Mouse (Mus musculus) midbrain, embryonic 14.5 days (tissue): ENCODE data around the gene Slc38a5. TPM values are rescaled to one million over a fixed set of nuclear protein-coding genes. Genes with fewer than 3 reads are reported as not detected.
"Not testable (repeated sequence)": the region's sequence is repeated elsewhere in the genome, so short reads cannot be mapped to it uniquely, and the experiment has no call there.

ENCODE experiments used
- ATAC-seq: fragments of 200-750 bp; cut with Nextera tagmentation; 2 replicates; pipeline ENCODE4 v1.8.0; 2017; ENCODE audit warnings: moderate number of reproducible peaks, moderate library complexity; ENCODE audit not compliant: low FRiP score, low TSS enrichment
- DNase-seq: peaks from one replicate; pipeline ENCODE4 v3.0.0-alpha.2; 2015
- H3K27ac ChIP-seq: fragments of 300-500 bp; sonication (generic); replicated peaks from 2 replicates; pipeline ENCODE4 v1.5.1; 2014; ENCODE audit warnings: mild to moderate bottlenecking, low read depth, low read length, moderate library complexity
- H3K27me3 ChIP-seq: fragments of 300-500 bp; sonication (generic); 2 replicates; pipeline ENCODE4 v1.6.1; 2014; ENCODE audit warnings: low read length, control low read depth, mixed read lengths; ENCODE audit not compliant: control insufficient read depth, insufficient read depth
- H3K36me3 ChIP-seq: fragments of 300-500 bp; sonication (generic); 2 replicates; pipeline ENCODE4 v1.6.1; 2014; ENCODE audit warnings: low read length, control low read depth; ENCODE audit not compliant: control insufficient read depth, insufficient read depth
- H3K4me1 ChIP-seq: fragments of 300-500 bp; sonication (generic); 2 replicates; pipeline ENCODE4 v1.6.1; 2014; ENCODE audit warnings: mild to moderate bottlenecking, antibody characterized with exemption, low read length, control low read depth; ENCODE audit not compliant: control insufficient read depth, insufficient read depth
- H3K4me2 ChIP-seq: fragments of 300-500 bp; sonication (generic); 2 replicates; pipeline ENCODE4 v1.6.1; 2014; ENCODE audit warnings: mild to moderate bottlenecking, low read length, moderate library complexity
- H3K4me3 ChIP-seq: fragments of 300-500 bp; sonication (generic); replicated peaks from 2 replicates; pipeline ENCODE4 v1.5.1; 2014; ENCODE audit warnings: low read depth, low read length
- H3K9ac ChIP-seq: fragments of 300-500 bp; sonication (generic); replicated peaks from 2 replicates; pipeline ENCODE4 v1.6.1; 2014; ENCODE audit warnings: mild to moderate bottlenecking, low read length, moderate library complexity
- H3K9me3 ChIP-seq: fragments of 300-500 bp; sonication (generic); 2 replicates; pipeline ENCODE4 v1.6.1; 2016; ENCODE audit warnings: low read length, control low read depth, mixed read lengths; ENCODE audit not compliant: control insufficient read depth
- WGBS: fragments of 180-500 bp; shearing (Covaris S2); extraction: QIAGEN DNeasy Blood & Tissue Kit; methylation state at CpG from one replicate; pipeline ENCODE4 v1.1.7; 2014; 5-methylcytosine and 5-hydroxymethylcytosine counted together
- polyA plus RNA-seq: library from polyadenylated mRNA; unstranded; fragments of >200 nt; fragmentation: Nextera tagmentation; extraction: Ambion mirVana; gene quantifications from 2 replicates; pipeline ENCODE4 v1.2.1, GENCODE M21; 2014

Gene Slc38a5
- polyA plus RNA-seq, 1 experiment from 2014 or later = 44.3 TPM

GRCm38 (mm10) chrX:8264222-8264621 is 6.7 kb upstream of the Slc38a5 start:
- ATAC-seq = no peak
- WGBS = 83% methylated on average over 3 of the region's 3 CpGs

GRCm38 (mm10) chrX:8272000-8272399 is 1.1 kb downstream of the Slc38a5 start:
- Histone ChIP-seq H3K9me3 (no peaks in the 10 kb centered on the region), H3K4me1 (no peaks in the 10 kb centered on the region), H3K4me2 (peak overlapping the region; percentile 21), H3K27me3 (no peaks in the 10 kb centered on the region), H3K4me3 (no peak overlapping the region), H3K36me3 (no peaks in the 10 kb centered on the region), H3K27ac (no peak overlapping the region), H3K9ac (no peak overlapping the region)
- no peak for ATAC-seq
- 36% methylated on average over 10 of the region's 10 CpGs for WGBS
- no peak for DNase-seq

More at GRCm38 (mm10) chrX:8264222-8264621, 6.7 kb upstream of the Slc38a5 start:
- Histone ChIP-seq H3K4me1 (no peaks in the 10 kb centered on the region), H3K9me3 (no peaks in the 10 kb centered on the region), H3K4me3 (no peak overlapping the region), H3K9ac (no peak overlapping the region), H3K27me3 (no peaks in the 10 kb centered on the region), H3K36me3 (no peaks in the 10 kb centered on the region), H3K4me2 (no peak overlapping the region), H3K27ac (no peak overlapping the region)
- no peak for DNase-seq

- Histone ChIP-seq H3K9ac (no peak overlapping the region), H3K27ac (no peak overlapping the region), H3K9me3 (no peaks in the 10 kb centered on the region; the same call in 1 of the 2 replicates), H3K4me2 (no peak overlapping the region), H3K4me3 (no peak overlapping the region), H3K36me3 (no peaks in the 10 kb centered on the region), H3K27me3 (no peaks in the 10 kb centered on the region), H3K4me1 (no peaks in the 10 kb centered on the region)
- WGBS = 94% methylated on average over 5 of the region's 5 CpGs
- DNase-seq = no peak
- ATAC-seq = no peak
These were observed 3.1 kb downstream of the Slc38a5 start for GRCm38 (mm10) chrX:8274056-8274455.

GRCm38 (mm10) chrX:8288621-8289020 is 17.7 kb downstream of the Slc38a5 start:
- ATAC-seq (no peak), DNase-seq (no peak)
- Histone ChIP-seq H3K27ac (no peak overlapping the region), H3K4me1 (no peaks in the 10 kb centered on the region), H3K4me3 (no peak overlapping the region), H3K9me3 (no peaks in the 10 kb centered on the region), H3K36me3 (no peaks in the 10 kb centered on the region), H3K9ac (no peak overlapping the region), H3K27me3 (no peaks in the 10 kb centered on the region), H3K4me2 (no peak overlapping the region)
- 80% methylated on average over 5 of the region's 5 CpGs for WGBS

GRCm38 (mm10) chrX:8309302-8309701 is 38.4 kb downstream of the Slc38a5 start:
- ATAC-seq (no peak), DNase-seq (no peak)
- WGBS = 98% methylated on average over 1 of the region's 1 CpGs
- no peak overlapping the region for H3K27ac ChIP-seq
- H3K4me2 ChIP-seq = no peak overlapping the region
- H3K9ac ChIP-seq = no peak overlapping the region
- H3K4me3 ChIP-seq = no peak overlapping the region
- no peaks in the 10 kb centered on the region for H3K36me3 ChIP-seq
- no peaks in the 10 kb centered on the region for H3K9me3 ChIP-seq
- no peaks in the 10 kb centered on the region for H3K27me3 ChIP-seq
- H3K4me1 ChIP-seq = no peaks in the 10 kb centered on the region

- H3K36me3 ChIP-seq, H3K9ac ChIP-seq, ATAC-seq, H3K4me3 ChIP-seq, H3K27ac ChIP-seq, H3K4me1 ChIP-seq, H3K4me2 ChIP-seq, H3K9me3 ChIP-seq, H3K27me3 ChIP-seq: not testable (repeated sequence)
- 16% methylated on average over 7 of the region's 7 CpGs for WGBS
- DNase-seq = peak; percentile 1
These were observed 44.0 kb downstream of the Slc38a5 start for GRCm38 (mm10) chrX:8314905-8315304.

GRCm38 (mm10) chrX:8327124-8327523 is 56.2 kb downstream of the Slc38a5 start, which contains the start of gene Ssxb10:
TSS of gene Ssxb10 (plus strand) at chrX:8327424.
- no peaks in the 10 kb centered on the region for H3K27me3 ChIP-seq
- no peaks in the 10 kb centered on the region for H3K4me1 ChIP-seq
- DNase-seq (no peak), ATAC-seq (no peak)
- H3K4me2 ChIP-seq = no peak within 1 kb of the TSS
- no peak within 1 kb of the TSS for H3K9ac ChIP-seq
- H3K27ac ChIP-seq = no peak within 1 kb of the TSS
- H3K9me3 ChIP-seq = peaks cover 6% of the 10 kb centered on the region; the same call in 1 of the 2 replicates
- no peak within 1 kb of the TSS for H3K4me3 ChIP-seq
- 65% methylated on average over 2 of the region's 2 CpGs for WGBS
- H3K36me3 ChIP-seq = no peaks in the 10 kb centered on the region

Other genes with a start within 250 kb of the Slc38a5 start
- gene Suv39h1, start 196.4 kb upstream of the Slc38a5 start, polyA plus RNA-seq = 34.0 and 38.2 TPM in 2 replicates
- 0.16 TPM in 1 of 2 replicates, not detected in the other for gene Was, start 180.6 kb upstream of the Slc38a5 start, polyA plus RNA-seq
- gene Wdr13, start 138.2 kb upstream of the Slc38a5 start, polyA plus RNA-seq = 54.4 and 57.9 TPM in 2 replicates
- gene Rbm3, start 125.3 kb upstream of the Slc38a5 start, polyA plus RNA-seq = 386 and 395 TPM in 2 replicates
- gene Tbc1d25, start 95.0 kb upstream of the Slc38a5 start, polyA plus RNA-seq = 22.4 and 24.8 TPM in 2 replicates
- gene Ebp, start 77.6 kb upstream of the Slc38a5 start, polyA plus RNA-seq = 24.7 and 29.6 TPM in 2 replicates
- gene Porcn, start 64.6 kb upstream of the Slc38a5 start, polyA plus RNA-seq = 45.5 and 50.4 TPM in 2 replicates
- 43.7 and 55.4 TPM in 2 replicates for gene Ftsj1, start 18.7 kb upstream of the Slc38a5 start, polyA plus RNA-seq
- not detected in 2 replicates for gene Ssxb10, start 56.3 kb downstream of the Slc38a5 start, polyA plus RNA-seq
- not detected in 2 replicates for gene Ssxb9, start 95.8 kb downstream of the Slc38a5 start, polyA plus RNA-seq
- gene Ssxb1, start 142.2 kb downstream of the Slc38a5 start, polyA plus RNA-seq = not detected in 2 replicates
- not detected in 2 replicates for gene Ssxb2, start 190.6 kb downstream of the Slc38a5 start, polyA plus RNA-seq